ENCODE assay signal across 8 mouse cellular contexts in the genomic region with DNA sequence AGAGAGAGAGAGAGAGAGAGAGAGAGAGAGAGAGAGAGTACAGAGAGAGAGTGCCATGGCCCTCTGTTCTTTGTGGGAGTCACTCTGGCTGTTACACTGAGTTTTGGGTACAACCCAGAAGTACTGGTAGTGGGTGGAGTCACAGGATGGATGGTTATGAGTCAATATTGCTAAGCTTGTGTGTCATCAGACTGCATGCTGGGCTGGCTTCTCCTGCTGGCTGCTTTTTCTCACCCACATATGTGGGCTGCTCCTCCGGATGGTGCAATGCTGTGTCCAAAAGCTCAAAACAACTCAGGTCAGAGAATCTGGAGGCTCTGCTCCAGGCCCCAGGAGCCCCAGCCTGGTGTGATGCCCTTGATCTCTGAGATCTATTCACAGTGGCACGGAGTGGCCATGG.
DNase-seq lines count a peak whose midpoint lies in the region; ATAC-seq lines count a peak whose summit lies in the region.

No protein-coding gene starts in this region.

- H3K27me3 ChIP-seq in intestine, embryonic 16.5 days (replicated peaks; ENCODE audit: control insufficient read depth, insufficient read depth, low read length): no peaks in the 10 kb centered on the region
- no peaks in the 10 kb centered on the region for H3K27me3 ChIP-seq in intestine, embryonic 15.5 days (replicated peaks)

- WGBS in intestine, embryonic 16.5 days: 74% methylated on average over 2 of the region's 2 CpGs
- 79% methylated on average over 2 of the region's 2 CpGs for WGBS in intestine, embryonic 15.5 days

- no peak overlapping the region for H3K4me3 ChIP-seq in intestine, embryonic 16.5 days (ENCODE audit: low read length)
- no peak overlapping the region for H3K4me3 ChIP-seq in intestine, embryonic 15.5 days (replicated peaks)

- H3K27ac ChIP-seq in intestine, embryonic 16.5 days (ENCODE audit: low read length): peak overlapping the region; percentile 31; the same call in 1 of the 2 replicates
- H3K27ac ChIP-seq in intestine, embryonic 15.5 days: no peak overlapping the region

- no peaks in the 10 kb centered on the region for H3K9me3 ChIP-seq in intestine, embryonic 16.5 days (ENCODE audit: control insufficient read depth, low read length)
- no peaks in the 10 kb centered on the region for H3K9me3 ChIP-seq in intestine, embryonic 15.5 days

- DNase-seq in fibroblast of lung, adult 2 months (ENCODE audit: low read depth): peak; percentile 96
- DNase-seq in lung, postnatal 25 days (ENCODE audit: low spot score): peak; percentile 83
- no peak for DNase-seq in embryo, embryonic 10.5 days (ENCODE audit: low spot score)
- DNase-seq in spleen, adult 18-20 months: no peak
- DNase-seq in embryo, embryonic 10 days (ENCODE audit: low spot score): no peak

- peaks cover 40% of the 10 kb centered on the region for H3K4me1 ChIP-seq in intestine, embryonic 16.5 days (ENCODE audit: control insufficient read depth, insufficient read depth, low read length)
- H3K4me1 ChIP-seq in intestine, embryonic 15.5 days (replicated peaks): peaks cover 46% of the 10 kb centered on the region

- peaks cover 2% of the 10 kb centered on the region; the same call in 1 of the 2 replicates for H3K36me3 ChIP-seq in intestine, embryonic 16.5 days (ENCODE audit: control insufficient read depth, insufficient read depth, low read length)
- H3K36me3 ChIP-seq in intestine, embryonic 15.5 days: no peaks in the 10 kb centered on the region

- ATAC-seq in intestine, embryonic 16.5 days: no peak
- no peak for ATAC-seq in intestine, embryonic 15.5 days
- peak; percentile 97 for ATAC-seq in activated CD4-positive, CD25-positive, alpha-beta regulatory T cell, adult 4 months

- H3K4me2 ChIP-seq in intestine, embryonic 16.5 days (ENCODE audit: low read depth, low read length): no peak overlapping the region
- H3K4me2 ChIP-seq in intestine, embryonic 15.5 days (replicated peaks): no peak overlapping the region

- no peak overlapping the region for H3K9ac ChIP-seq in intestine, embryonic 16.5 days (ENCODE audit: low read depth, low read length)
- no peak overlapping the region for H3K9ac ChIP-seq in intestine, embryonic 15.5 days

Comparison
In these comparisons a context has a peak if more than half of its experiments do, and no peak if none do; other contexts are left out.
1. DNase-seq: peak in fibroblast of lung, adult 2 months (single experiment) and lung, postnatal 25 days (single experiment); none in embryo, embryonic 10.5 days (single experiment), spleen, adult 18-20 months (0 of 2) and embryo, embryonic 10 days (single experiment).